Mouse (Mus musculus): ENCODE measurements around the gene Pparg.
A peak's percentile ranks its signal among the peaks of the same experiment; 100 is the strongest.

Gene Pparg

GRCm38 (mm10) chr6:115361606-115362462 is 1.1 kb downstream of the Pparg start:
- peak; percentile 64 for DNase-seq (ENCODE audit: low spot score)

- no peak for DNase-seq (ENCODE audit: low spot score)
Observed at GRCm38 (mm10) chr6:115366869-115367610, 6.3 kb downstream of the Pparg start.

GRCm38 (mm10) chr6:115374871-115375852 is 14.4 kb downstream of the Pparg start:
- DNase-seq (ENCODE audit: low spot score), result no peak

- DNase-seq (ENCODE audit: low spot score), result no peak
Observed at GRCm38 (mm10) chr6:115380596-115380995, 19.8 kb downstream of the Pparg start.

- DNase-seq (ENCODE audit: low spot score), result no peak
Observed at GRCm38 (mm10) chr6:115382712-115383111, 22.0 kb downstream of the Pparg start.

GRCm38 (mm10) chr6:115389945-115390540 is 29.3 kb downstream of the Pparg start:
- DNase-seq (ENCODE audit: low spot score), result no peak

- no peak for DNase-seq (ENCODE audit: low spot score)
Observed at GRCm38 (mm10) chr6:115396911-115397310, 36.2 kb downstream of the Pparg start.

- no peak for DNase-seq (ENCODE audit: low spot score)
Observed at GRCm38 (mm10) chr6:115404354-115404753, 43.6 kb downstream of the Pparg start.

- DNase-seq (ENCODE audit: low spot score), result no peak
Observed at GRCm38 (mm10) chr6:115411477-115411876, 50.7 kb downstream of the Pparg start.

- no peak for DNase-seq (ENCODE audit: low spot score)
Observed at GRCm38 (mm10) chr6:115418171-115418570, 57.4 kb downstream of the Pparg start.

GRCm38 (mm10) chr6:115418964-115419363 is 58.2 kb downstream of the Pparg start:
- no peak for DNase-seq (ENCODE audit: low spot score)

- DNase-seq (ENCODE audit: low spot score), result no peak
Observed at GRCm38 (mm10) chr6:115420963-115421362, 60.2 kb downstream of the Pparg start.

- no peak for DNase-seq (ENCODE audit: low spot score)
Observed at GRCm38 (mm10) chr6:115421665-115422064, 60.9 kb downstream of the Pparg start.

- no peak for DNase-seq (ENCODE audit: low spot score)
Observed at GRCm38 (mm10) chr6:115424433-115424832, 63.7 kb downstream of the Pparg start.

- DNase-seq (ENCODE audit: low spot score), result no peak
Observed at GRCm38 (mm10) chr6:115432726-115433125, 72.0 kb downstream of the Pparg start.

GRCm38 (mm10) chr6:115434054-115434453 is 73.3 kb downstream of the Pparg start:
- DNase-seq (ENCODE audit: low spot score), result no peak

GRCm38 (mm10) chr6:115434816-115435215 is 74.1 kb downstream of the Pparg start:
- DNase-seq (ENCODE audit: low spot score), result no peak

- DNase-seq (ENCODE audit: low spot score), result no peak
Observed at GRCm38 (mm10) chr6:115440231-115441006, 79.7 kb downstream of the Pparg start.

- DNase-seq (ENCODE audit: low spot score), result no peak
Observed at GRCm38 (mm10) chr6:115452501-115452900, 91.8 kb downstream of the Pparg start.

GRCm38 (mm10) chr6:115462743-115463337 is 102.1 kb downstream of the Pparg start:
- DNase-seq (ENCODE audit: low spot score), result peak; percentile 90
